Mouse (Mus musculus) embryonic facial prominence, embryonic 12.5 days (tissue): ENCODE data around the gene Cwf19l2. TPM values are rescaled to one million over a fixed set of nuclear protein-coding genes. Genes with fewer than 3 reads are reported as not detected.
A peak's percentile ranks its signal among the peaks of the same experiment; 100 is the strongest.
"Not testable (repeated sequence)": the region's sequence is repeated elsewhere in the genome, so short reads cannot be mapped to it uniquely, and the experiment has no call there.

ENCODE experiments used
- ATAC-seq: fragments of 200-750 bp; cut with Nextera tagmentation; 2 replicates; pipeline ENCODE4 v1.8.0; 2017; ENCODE audit not compliant: insufficient number of reproducible peaks, insufficient read depth, low FRiP score, low TSS enrichment
- H3K27ac ChIP-seq: fragments of 300-500 bp; sonication (generic); 2 replicates; pipeline ENCODE4 v1.5.1; 2016; ENCODE audit warnings: mild to moderate bottlenecking
- H3K27me3 ChIP-seq: fragments of 300-500 bp; sonication (generic); 2 replicates; pipeline ENCODE4 v1.6.1; 2016; ENCODE audit warnings: mild to moderate bottlenecking, moderate library complexity
- H3K36me3 ChIP-seq: fragments of 300-500 bp; sonication (generic); 2 replicates; pipeline ENCODE4 v1.6.1; 2016; ENCODE audit warnings: mild to moderate bottlenecking
- H3K4me1 ChIP-seq: fragments of 300-500 bp; sonication (generic); 2 replicates; pipeline ENCODE4 v1.6.1; 2016
- H3K4me2 ChIP-seq: fragments of 300-500 bp; sonication (generic); replicated peaks from 2 replicates; pipeline ENCODE4 v1.6.1; 2016; ENCODE audit warnings: mild to moderate bottlenecking, moderate library complexity
- H3K4me3 ChIP-seq: fragments of 300-500 bp; sonication (generic); 2 replicates; pipeline ENCODE4 v1.5.1; 2016; ENCODE audit warnings: mild to moderate bottlenecking
- H3K9ac ChIP-seq: fragments of 300-500 bp; sonication (generic); 2 replicates; pipeline ENCODE4 v1.6.1; 2016; ENCODE audit warnings: mild to moderate bottlenecking, moderate library complexity
- H3K9me3 ChIP-seq: fragments of 300-500 bp; sonication (generic); 2 replicates; pipeline ENCODE4 v1.6.1; 2016; ENCODE audit warnings: mild to moderate bottlenecking, moderate library complexity
- WGBS: fragments of 180-500 bp; shearing (Covaris S2); methylation state at CpG from one replicate; pipeline ENCODE4 v1.1.7; 2016; 5-methylcytosine and 5-hydroxymethylcytosine counted together
- polyA plus RNA-seq: library from polyadenylated mRNA; unstranded; fragments of >200 nt; fragmentation: Nextera tagmentation; extraction: Ambion mirVana; gene quantifications from 2 replicates; pipeline ENCODE4 v1.2.1, GENCODE M21; 2016

The Cwf19l2 gene
- 19.5 and 19.7 TPM in 2 replicates for polyA plus RNA-seq

DNA sequence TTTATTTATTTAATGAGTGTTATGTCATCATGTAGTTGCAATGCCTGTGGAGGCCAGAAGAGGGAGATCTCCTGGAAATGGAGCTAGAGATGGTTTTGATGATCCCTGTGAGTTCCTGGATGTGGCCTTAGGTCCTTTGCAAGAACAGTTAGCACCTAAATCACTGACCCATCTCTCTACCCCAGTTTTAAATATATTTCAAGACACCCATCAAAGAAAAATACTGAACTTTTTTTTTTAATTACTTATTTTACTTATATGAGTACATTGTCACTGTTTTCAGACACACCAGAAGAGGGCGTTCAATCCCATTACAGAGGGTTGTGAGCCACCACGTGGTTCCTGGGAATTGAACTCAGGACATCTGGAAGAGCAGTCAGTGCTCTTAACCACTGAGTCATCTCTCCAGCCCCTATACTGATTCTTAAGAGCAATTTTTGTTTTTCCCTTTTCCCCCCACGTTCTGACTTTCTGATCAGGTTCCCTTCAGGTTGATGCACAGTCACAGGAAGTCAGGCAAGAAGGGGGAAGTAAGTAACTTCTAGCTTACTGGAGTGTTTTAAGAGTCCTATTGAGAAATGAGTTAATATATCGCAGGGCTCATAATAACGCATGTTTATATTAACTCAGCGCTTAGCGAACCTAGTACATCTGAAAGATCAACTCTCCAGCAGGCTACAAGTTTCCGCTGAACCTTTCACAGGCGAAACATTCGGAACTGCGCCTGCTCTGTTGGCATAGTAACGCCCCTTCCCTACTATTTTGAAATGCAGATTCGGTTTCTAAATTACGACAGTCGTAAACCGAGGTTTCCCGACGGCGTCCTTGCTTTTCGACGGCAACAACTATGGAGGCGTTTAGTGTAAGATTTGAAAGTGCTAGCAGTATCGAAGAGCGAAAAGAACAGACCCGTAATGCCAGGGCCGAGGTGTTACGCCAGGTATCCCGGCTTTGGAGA, at the start of gene Cwf19l2:
TSS of gene Cwf19l2 (plus strand) at position 342 of the 958 bp plus-strand sequence.
- Histone ChIP-seq H3K4me2 (peak within 1 kb of the TSS; percentile 65), H3K9me3 (no peaks in the 10 kb centered on the region), H3K27me3 (no peaks in the 10 kb centered on the region), H3K9ac (peak within 1 kb of the TSS; percentile 64), H3K36me3 (no peaks in the 10 kb centered on the region), H3K4me1 (no peaks in the 10 kb centered on the region), H3K4me3 (peak within 1 kb of the TSS; percentile 54), H3K27ac (peak within 1 kb of the TSS; percentile 70)
- under 1% methylated on average over 28 of the region's 28 CpGs for whole genome bisulfite sequencing
- peak; percentile 91 for ATAC-seq

DNA sequence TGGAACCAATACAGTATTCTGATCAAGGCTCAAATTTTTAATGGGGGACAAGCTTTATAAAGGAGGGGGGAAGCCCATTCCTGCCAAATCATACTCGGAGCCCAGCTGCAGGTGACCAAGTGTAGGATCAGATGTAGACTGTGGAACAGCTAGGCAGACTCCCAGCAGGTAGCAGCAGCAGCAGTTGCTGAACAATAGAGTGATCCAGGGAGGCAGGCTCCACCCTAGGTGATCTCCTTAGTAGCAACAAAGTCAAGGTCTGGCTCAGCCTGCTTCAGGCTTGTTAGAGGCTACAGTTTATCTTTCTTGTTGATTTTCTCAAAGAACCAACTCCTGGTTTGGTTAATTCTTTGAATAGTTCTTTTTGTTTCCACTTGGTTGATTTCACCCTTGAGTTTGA, 27.1 kb upstream of the Cwf19l2 start:
- peaks cover 15% of the 10 kb centered on the region for H3K36me3 ChIP-seq
- H3K27ac ChIP-seq, H3K27me3 ChIP-seq, H3K4me1 ChIP-seq, H3K4me2 ChIP-seq, ATAC-seq, H3K4me3 ChIP-seq, H3K9me3 ChIP-seq, H3K9ac ChIP-seq: not testable (repeated sequence)
- 42% methylated on average over 1 of the region's 1 CpGs for WGBS

DNA sequence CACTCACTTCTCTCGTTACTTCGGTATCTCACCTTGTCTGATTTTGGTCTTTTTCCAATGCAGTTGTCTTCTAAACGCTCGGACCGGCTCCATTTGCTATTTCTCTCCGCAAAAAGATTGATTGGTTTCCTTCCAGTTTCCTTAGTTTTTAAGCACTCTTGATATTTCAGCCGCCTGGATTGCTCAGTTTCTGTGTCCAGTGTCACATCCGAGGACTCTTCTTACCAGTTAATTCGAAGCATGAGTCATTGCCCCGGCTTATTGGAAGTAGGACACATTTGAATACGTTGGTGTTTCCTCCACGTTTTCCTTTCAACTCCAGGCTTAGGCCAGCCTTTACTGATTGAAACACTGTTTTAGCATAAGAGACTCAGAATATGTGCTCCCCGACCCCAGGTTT, 980 bp downstream of the Cwf19l2 start:
- H3K27me3 ChIP-seq = no peaks in the 10 kb centered on the region
- H3K36me3 ChIP-seq = no peaks in the 10 kb centered on the region
- H3K4me2 ChIP-seq = peak overlapping the region; percentile 65
- no peaks in the 10 kb centered on the region for H3K4me1 ChIP-seq
- WGBS = under 1% methylated on average over 13 of the region's 13 CpGs
- no peaks in the 10 kb centered on the region for H3K9me3 ChIP-seq
- peak overlapping the region; percentile 64 for H3K9ac ChIP-seq
- peak overlapping the region; percentile 54 for H3K4me3 ChIP-seq
- H3K27ac ChIP-seq = 0 out of 2 replicates have a peak overlapping the region, but pooled peaks have one; percentile 70
- no peak for ATAC-seq

DNA sequence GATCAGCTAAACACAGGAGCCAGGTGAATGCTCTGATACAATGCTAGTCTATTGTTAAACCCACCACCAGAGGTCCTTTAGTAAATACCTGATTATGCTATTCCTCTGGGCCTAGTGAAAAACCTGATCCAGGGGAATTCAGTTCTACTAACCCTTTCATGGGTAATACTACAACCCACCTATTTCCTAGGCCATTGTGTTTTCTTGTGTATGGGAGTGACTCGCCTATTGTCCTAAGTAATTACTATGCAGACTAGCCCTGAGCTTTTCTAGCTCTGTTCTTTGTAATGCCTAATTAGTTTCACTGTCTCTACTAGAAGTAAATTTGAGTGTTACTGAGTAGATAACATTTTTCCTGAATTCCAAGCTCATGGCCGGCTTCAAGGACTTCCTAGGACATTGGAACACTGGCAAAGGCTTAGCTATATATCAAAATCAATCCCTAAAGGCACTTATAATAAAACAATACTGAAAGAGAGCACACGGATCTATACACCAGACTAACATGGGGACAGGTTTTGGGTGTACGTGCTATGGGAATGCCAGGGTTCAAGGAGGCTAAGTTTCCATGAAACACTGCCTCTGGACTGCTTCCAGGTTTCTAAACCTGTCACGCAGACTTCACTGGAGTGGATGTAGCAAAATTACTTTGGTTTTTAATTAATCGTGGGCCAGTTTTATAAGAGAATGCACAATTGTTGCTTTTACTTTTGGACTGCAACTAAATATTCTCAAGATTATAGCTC, 36.3 kb downstream of the Cwf19l2 start:
- 84% methylated on average over 6 of the region's 6 CpGs for WGBS
- H3K36me3 ChIP-seq, ATAC-seq, H3K4me3 ChIP-seq, H3K27me3 ChIP-seq, H3K9ac ChIP-seq, H3K9me3 ChIP-seq, H3K4me1 ChIP-seq, H3K27ac ChIP-seq, H3K4me2 ChIP-seq: not testable (repeated sequence)

DNA sequence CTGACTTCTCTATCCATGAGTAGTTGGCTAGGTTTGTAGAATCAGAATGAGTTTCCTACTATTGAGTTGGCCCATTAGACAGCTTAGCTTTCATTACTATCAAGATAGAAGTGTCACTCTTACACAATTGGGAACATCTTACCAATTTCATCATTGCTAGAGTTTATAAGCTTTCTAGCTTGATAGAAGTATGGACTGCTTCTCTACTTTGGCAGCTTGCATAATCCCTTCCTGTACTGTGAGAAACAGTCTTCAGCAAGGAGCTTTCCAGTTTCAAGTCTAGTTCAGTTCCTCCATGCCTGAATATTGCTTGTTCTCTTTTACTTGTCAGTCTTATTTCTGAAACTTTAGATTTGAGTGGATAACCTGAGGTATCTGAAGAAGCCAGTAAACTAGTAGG, 68.5 kb downstream of the Cwf19l2 start:
- Histone ChIP-seq H3K9ac (no peak overlapping the region), H3K36me3 (peaks cover 8% of the 10 kb centered on the region), H3K27ac (no peak overlapping the region), H3K9me3 (no peaks in the 10 kb centered on the region), H3K4me1 (no peaks in the 10 kb centered on the region), H3K4me3 (no peak overlapping the region), H3K4me2 (no peak overlapping the region), H3K27me3 (no peaks in the 10 kb centered on the region)
- ATAC-seq = no peak

DNA sequence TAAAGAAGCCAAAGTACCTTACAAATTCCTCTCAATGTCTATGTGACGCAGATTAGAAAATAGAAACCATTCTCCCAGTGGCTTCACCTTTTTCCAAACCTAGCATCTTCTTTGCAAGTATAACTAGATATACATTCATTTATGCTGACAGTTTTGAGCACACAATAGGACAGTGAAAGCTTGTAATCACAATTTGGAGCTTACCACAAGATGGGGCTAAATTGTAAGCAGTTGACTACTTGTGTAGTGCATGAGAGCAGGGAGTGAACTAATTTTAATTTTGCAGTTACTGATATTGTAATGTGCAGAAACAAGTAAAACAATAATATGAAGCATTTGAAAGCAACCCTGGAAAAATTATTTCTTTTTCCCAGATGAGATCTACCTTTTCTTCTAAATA, 115.3 kb downstream of the Cwf19l2 start:
- 85% methylated on average over 1 of the region's 1 CpGs for WGBS
- no peak overlapping the region for H3K9ac ChIP-seq
- H3K27me3 ChIP-seq = no peaks in the 10 kb centered on the region
- no peak overlapping the region for H3K27ac ChIP-seq
- H3K4me2 ChIP-seq = no peak overlapping the region
- H3K9me3 ChIP-seq = no peaks in the 10 kb centered on the region
- no peaks in the 10 kb centered on the region for H3K36me3 ChIP-seq
- no peak for ATAC-seq
- H3K4me3 ChIP-seq = no peak overlapping the region
- no peaks in the 10 kb centered on the region for H3K4me1 ChIP-seq

DNA sequence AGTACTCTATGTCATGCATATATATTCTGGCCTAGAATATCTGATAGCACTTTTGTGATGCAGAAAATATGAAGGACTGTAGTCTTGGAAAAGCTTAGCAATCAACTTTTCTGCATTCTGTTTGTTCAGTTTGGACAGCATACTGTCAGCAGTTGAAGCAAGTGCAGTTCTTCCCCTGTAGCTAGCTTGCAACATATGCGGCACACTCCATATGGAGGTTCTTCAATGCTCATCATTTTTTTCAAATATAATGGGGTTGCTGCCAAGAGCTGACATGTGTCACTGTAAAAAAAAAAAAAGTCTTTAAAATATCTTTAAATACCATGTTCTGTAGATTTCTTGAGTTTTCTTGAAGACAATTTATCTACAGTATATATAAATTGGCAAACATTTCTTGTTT, 115.8 kb downstream of the Cwf19l2 start:
- H3K9ac ChIP-seq = no peak overlapping the region
- no peaks in the 10 kb centered on the region for H3K27me3 ChIP-seq
- WGBS = 92% methylated on average over 1 of the region's 1 CpGs
- H3K4me2 ChIP-seq = no peak overlapping the region
- H3K9me3 ChIP-seq = no peaks in the 10 kb centered on the region
- H3K36me3 ChIP-seq = no peaks in the 10 kb centered on the region
- H3K4me3 ChIP-seq = no peak overlapping the region
- ATAC-seq = no peak
- H3K4me1 ChIP-seq = no peaks in the 10 kb centered on the region
- H3K27ac ChIP-seq = no peak overlapping the region

DNA sequence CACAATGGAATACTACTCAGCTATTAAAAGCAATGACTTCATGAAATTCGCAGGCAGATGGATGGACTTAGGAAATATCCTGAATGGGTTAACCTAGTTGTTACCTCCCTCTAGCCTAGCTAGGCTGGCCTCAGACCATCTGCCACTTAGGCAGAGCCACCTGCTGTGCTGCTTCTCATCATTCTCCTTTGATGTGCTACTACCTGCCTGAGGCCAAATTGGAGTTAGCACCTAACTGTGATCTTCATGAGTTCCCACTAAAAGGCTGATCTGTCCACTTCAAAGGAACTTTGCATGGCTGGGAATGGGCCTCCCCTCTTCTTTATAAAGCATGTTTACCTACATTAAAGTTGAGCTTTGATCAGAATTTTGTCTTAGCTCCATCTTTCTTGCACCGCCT, 117.6 kb downstream of the Cwf19l2 start:
- H3K27me3 ChIP-seq = no peaks in the 10 kb centered on the region
- ATAC-seq = no peak
- whole genome bisulfite sequencing = 90% methylated on average over 2 of the region's 2 CpGs

More for the DNA sequence above, 117.6 kb downstream of the Cwf19l2 start:
- Histone ChIP-seq H3K4me2 (no peak overlapping the region), H3K36me3 (no peaks in the 10 kb centered on the region), H3K4me1 (no peaks in the 10 kb centered on the region), H3K4me3 (no peak overlapping the region), H3K9ac (no peak overlapping the region), H3K27ac (no peak overlapping the region), H3K9me3 (no peaks in the 10 kb centered on the region)

Other genes with a start within 250 kb of the Cwf19l2 start
- 37.2 and 39.0 TPM in 2 replicates for gene Alkbh8, start 68.5 kb upstream of the Cwf19l2 start, polyA plus RNA-seq
- 1.6 and 2.9 TPM in 2 replicates for gene Gucy1a2, start 129.2 kb downstream of the Cwf19l2 start, polyA plus RNA-seq